Mouse (Mus musculus) CH12.LX (cell line): ENCODE data around the gene Zfp68. TPM values are rescaled to one million over a fixed set of nuclear protein-coding genes. Genes with fewer than 3 reads are reported as not detected.

Experiments used
- DNase-seq: peaks from one replicate; pipeline ENCODE4 v3.0.0-alpha.2; 2013; ENCODE audit errors: extremely low read depth
- H3K27ac ChIP-seq: 2 replicates; pipeline ENCODE4 v1.5.1; 2012; ENCODE audit warnings: low read depth, mild to moderate bottlenecking, control low read depth, moderate library complexity; ENCODE audit not compliant: insufficient read depth
- H3K27me3 ChIP-seq: replicated peaks from 2 replicates; pipeline ENCODE3; 2012; ENCODE audit warnings: inconsistent platforms
- H3K36me3 ChIP-seq, 2 experiments: replicated peaks in 1 of 2; 2 replicates each; pipeline versions ENCODE3 to v1.6.1; 2012; ENCODE audit warnings: inconsistent platforms in 1 of 2, low read length in 1 of 2, mild to moderate bottlenecking in 1 of 2, mixed read lengths in 1 of 2, moderate library complexity in 1 of 2; ENCODE audit not compliant: control insufficient read depth in 1 of 2, insufficient read depth in 1 of 2
- H3K4me1 ChIP-seq, 2 experiments: 2 replicates each; pipeline ENCODE4 v1.6.1; 2012; ENCODE audit warnings: inconsistent platforms in 1 of 2, moderate library complexity in 1 of 2; ENCODE audit not compliant: insufficient read depth in 2 of 2, control insufficient read depth in 1 of 2
- H3K4me2 ChIP-seq: 2 replicates; pipeline ENCODE4 v1.6.1; 2012; ENCODE audit warnings: low read depth, mild to moderate bottlenecking, control low read depth; ENCODE audit not compliant: poor library complexity, insufficient read depth, severe bottlenecking
- H3K4me3 ChIP-seq, 3 experiments: fragments of 150-350 bp in 1 of 3; sonication (generic) in 1 of 3; replicated peaks in 1 of 3; 2 replicates each; pipeline versions ENCODE3 to v1.5.1; 2011 to 2012; ENCODE audit warnings: low read depth in 2 of 3, low read length in 2 of 3, mild to moderate bottlenecking in 2 of 3, moderate library complexity in 2 of 3, control low read depth in 1 of 3, improper control_type of control experiment in 1 of 3, inconsistent platforms in 1 of 3, mixed read lengths in 1 of 3; ENCODE audit not compliant: poor library complexity in 1 of 3
- H3K79me2 ChIP-seq: replicated peaks from 2 replicates; pipeline ENCODE4 v1.6.1; 2012; ENCODE audit warnings: mild to moderate bottlenecking, moderate library complexity; ENCODE audit not compliant: control insufficient read depth, poor library complexity, insufficient read depth, severe bottlenecking; ENCODE audit errors: extremely low read depth
- H3K9ac ChIP-seq: 2 replicates; pipeline ENCODE4 v1.6.1; 2012; ENCODE audit warnings: low read depth, mild to moderate bottlenecking, control low read depth, moderate library complexity; ENCODE audit not compliant: insufficient read depth
- H3K9me3 ChIP-seq: replicated peaks from 2 replicates; pipeline ENCODE3; 2012; ENCODE audit warnings: low read length, inconsistent platforms, mixed read lengths
- BHLHE40 ChIP-seq: IDR thresholded peaks from 2 replicates; pipeline ENCODE4 v1.6.1; 2011; ENCODE audit warnings: mild to moderate bottlenecking, low read depth, low read length, improper control_type of control experiment
- CTCF ChIP-seq, 2 experiments: IDR thresholded peaks in 1 of 2; conservative IDR thresholded peaks in 1 of 2; 2 replicates each; pipeline ENCODE4 v1.5.1; 2011 to 2012; ENCODE audit warnings: low read depth in 2 of 2, low read length in 2 of 2, improper control_type of control experiment in 1 of 2, inconsistent platforms in 1 of 2, mild to moderate bottlenecking in 1 of 2, moderate library complexity in 1 of 2
- E2F4 ChIP-seq: IDR thresholded peaks from 2 replicates; pipeline ENCODE4 v1.6.1; 2011; ENCODE audit warnings: low read depth, low read length, improper control_type of control experiment; ENCODE audit not compliant: insufficient replicate concordance
- ETS1 ChIP-seq: conservative IDR thresholded peaks from 2 replicates; pipeline ENCODE4 v1.6.1; 2012; ENCODE audit warnings: low read depth, mild to moderate bottlenecking, inconsistent platforms, low read length, improper control_type of control experiment, moderate library complexity
- MEF2A ChIP-seq: IDR thresholded peaks from 2 replicates; pipeline ENCODE4 v1.6.1; 2014; ENCODE audit warnings: low read depth, mild to moderate bottlenecking, inconsistent platforms, low read length, improper control_type of control experiment, borderline replicate concordance
- MXI1 ChIP-seq: IDR thresholded peaks from 2 replicates; pipeline ENCODE4 v1.6.1; 2011; ENCODE audit warnings: mild to moderate bottlenecking, low read depth, low read length, improper control_type of control experiment
- NELFE ChIP-seq: IDR thresholded peaks from 2 replicates; pipeline ENCODE4 v1.6.1; 2011; ENCODE audit warnings: low read depth, low read length, improper control_type of control experiment
- PAX5 ChIP-seq: IDR thresholded peaks from 2 replicates; pipeline ENCODE4 v1.6.1; 2012; ENCODE audit warnings: low read length, inconsistent platforms, mixed read lengths
- POLR2A ChIP-seq: IDR thresholded peaks from 2 replicates; pipeline ENCODE4 v1.6.1; 2011; ENCODE audit warnings: low read depth, mild to moderate bottlenecking, improper control_type of control experiment, low read length
- RAD21 ChIP-seq: IDR thresholded peaks from 2 replicates; pipeline ENCODE4 v1.6.1; 2011; ENCODE audit warnings: low read depth, mild to moderate bottlenecking, low read length, improper control_type of control experiment, moderate library complexity
- RCOR1 ChIP-seq: conservative IDR thresholded peaks from 2 replicates; pipeline ENCODE4 v1.6.1; 2012; ENCODE audit warnings: low read depth, mild to moderate bottlenecking, inconsistent platforms, low read length, improper control_type of control experiment
- SMC3 ChIP-seq: IDR thresholded peaks from 2 replicates; pipeline ENCODE4 v1.6.1; 2011; ENCODE audit warnings: low read depth, low read length, improper control_type of control experiment
- TBP ChIP-seq: conservative IDR thresholded peaks from 2 replicates; pipeline ENCODE4 v1.6.1; 2011; ENCODE audit warnings: low read depth, low read length, improper control_type of control experiment
- TCF12 ChIP-seq: IDR thresholded peaks from 2 replicates; pipeline ENCODE4 v1.6.1; 2014; ENCODE audit warnings: low read depth, mild to moderate bottlenecking, inconsistent platforms, low read length, improper control_type of control experiment
- UBTF ChIP-seq: IDR thresholded peaks from 2 replicates; pipeline ENCODE4 v1.6.1; 2012; ENCODE audit warnings: low read depth, mild to moderate bottlenecking, inconsistent platforms, low read length, improper control_type of control experiment, moderate library complexity
- USF1 ChIP-seq: IDR thresholded peaks from 2 replicates; pipeline ENCODE4 v1.6.1; 2014; ENCODE audit warnings: low read depth, mild to moderate bottlenecking, inconsistent platforms, low read length, improper control_type of control experiment
- USF2 ChIP-seq: conservative IDR thresholded peaks from 2 replicates; pipeline ENCODE4 v1.6.1; 2011; ENCODE audit warnings: low read depth, low read length, improper control_type of control experiment
- ZC3H11A ChIP-seq: IDR thresholded peaks from 2 replicates; pipeline ENCODE4 v1.6.1; 2012; ENCODE audit warnings: low read depth, mild to moderate bottlenecking, inconsistent platforms, low read length, improper control_type of control experiment
- dilution Hi-C: fragments of 300-500 bp; cut with MboI; formaldehyde crosslinking; loops from 2 replicates; pipeline ENCODE4 v1.14.3; 2020; ENCODE audit warnings: low sequenced_read_pairs; ENCODE audit not compliant: extremely low pct_unique_long_range_greater_than_20kb, extremely low pct_ligation_motif_present
- in situ Hi-C: fragments of 300-500 bp; cut with MboI; formaldehyde crosslinking; loops from 3 replicates; pipeline ENCODE4 v1.14.3; 2019; ENCODE audit warnings: low sequenced_read_pairs, low pct_ligation_motif_present, low pct_unique_long_range_greater_than_20kb, mixed read lengths
- polyA plus RNA-seq: library from polyadenylated mRNA; unstranded; fragments of >175 nt; gene quantifications from 2 replicates; pipeline ENCODE4 v1.2.1, GENCODE M21; 2012; ENCODE audit warnings: low read depth; ENCODE audit not compliant: insufficient read length
- total RNA-seq, 2 experiments: library from RNA; depleted of rRNA; stranded (reverse); fragments of 300-350 nt in 1 of 2; fragments of >200 nt in 1 of 2; gene quantifications; 2 replicates each; pipeline ENCODE4 v1.2.3; 2012 to 2014

The Zfp68 gene
- total and polyA plus RNA-seq, 3 experiments, result 13.7 to 27.7 (median 15.8) TPM

- peak; percentile 57; the same call in 1 of the 2 replicates for TF ChIP-seq TBP
Observed at GRCm38 (mm10) chr5:138619211-138620128, at the start of gene Zfp68 (continued).

GRCm38 (mm10) chr5:138658922-138659321, 39.4 kb upstream of the Zfp68 start:
- Histone ChIP-seq H3K36me3 (no peaks in the 10 kb centered on the region), H3K27ac (no peak overlapping the region), H3K4me3 (no peak overlapping the region), H3K9me3 (no peaks in the 10 kb centered on the region), H3K27me3 (no peaks in the 10 kb centered on the region), H3K4me2 (no peak overlapping the region), H3K79me2 (no peaks in the 10 kb centered on the region), H3K4me1 (no peaks in the 10 kb centered on the region), H3K9ac (no peak overlapping the region)
- TF ChIP-seq RAD21 (peak; percentile 81), SMC3 (peak; percentile 77), CTCF (conservative IDR thresholded peaks at IDR 0.05 in 1 of 2, IDR thresholded peaks at IDR 0.05 in 1 of 2; ENCODE audit: low read depth in 2 of 2, low read length in 2 of 2) (peak; percentile 88 to 91), RCOR1 (no peak), ZC3H11A (0 out of 2 replicates have a peak, but pooled peaks have one; percentile 1)
- dilution Hi-C loops, result no loop called here
- in situ Hi-C loops, result loop anchor here (25.0 kb wide), 1 partner anchor 422 kb away; the partner anchor contains the start of gene Nxpe5
- peak; percentile 83 for DNase-seq

GRCm38 (mm10) chr5:138657854-138658253, 38.3 kb upstream of the Zfp68 start:
- peaks cover 0 to 8% of the 10 kb centered on the region in 2 experiments for H3K36me3 ChIP-seq
- H3K4me1 ChIP-seq, result no peaks in the 10 kb centered on the region
- H3K27me3 ChIP-seq, result no peaks in the 10 kb centered on the region
- H3K9ac ChIP-seq, result no peak overlapping the region
- H3K27ac ChIP-seq, result no peak overlapping the region
- no peaks in the 10 kb centered on the region for H3K9me3 ChIP-seq
- TF ChIP-seq MXI1 (no peak), SMC3 (peak; percentile 59), RAD21 (peak; percentile 29), CTCF (conservative IDR thresholded peaks at IDR 0.05 in 1 of 2, IDR thresholded peaks at IDR 0.05 in 1 of 2; ENCODE audit: low read depth in 2 of 2, low read length in 2 of 2) (peak; percentile 47 to 80)
- TF ChIP-seq, all 38 proteins: peak for 3
- DNase-seq, result peak; percentile 62
- Histone ChIP-seq H3K79me2 (no peaks in the 10 kb centered on the region), H3K4me2 (no peak overlapping the region), H3K4me3 (no peak overlapping the region)
- dilution Hi-C loops, result no loop called here
- in situ Hi-C loops, result loop anchor here (25.0 kb wide), 1 partner anchor 421 kb away; the partner anchor contains the start of gene Nxpe5

- H3K79me2 ChIP-seq, result no peaks in the 10 kb centered on the region
- no peak for TF ChIP-seq POLR2A
- TF ChIP-seq BHLHE40, result no peak
- TF ChIP-seq ZC3H11A, result no peak
- no peak for TF ChIP-seq USF2
- TF ChIP-seq ETS1, result no peak
- no peak for TF ChIP-seq USF1
- no peak for TF ChIP-seq UBTF
- TF ChIP-seq TCF12, result no peak
- TF ChIP-seq MEF2A, result no peak
- no peak for TF ChIP-seq PAX5
- TF ChIP-seq NELFE, result no peak
- TF ChIP-seq E2F4, result no peak
- H3K27ac ChIP-seq, result no peak overlapping the region
- no peaks in the 10 kb centered on the region for H3K9me3 ChIP-seq
- no peak overlapping the region for H3K4me2 ChIP-seq
- H3K4me3 ChIP-seq, result no peak overlapping the region
- H3K9ac ChIP-seq, result no peak overlapping the region
- dilution Hi-C loops, result no loop called here
- H3K27me3 ChIP-seq, result no peaks in the 10 kb centered on the region
- peaks cover 0 to 10% of the 10 kb centered on the region in 2 experiments for H3K36me3 ChIP-seq
- DNase-seq, result no peak
- in situ Hi-C loops, result loop anchor here (25.0 kb wide), 1 partner anchor 420 kb away; the partner anchor contains the start of gene Nxpe5
- H3K4me1 ChIP-seq, result no peaks in the 10 kb centered on the region
Observed at GRCm38 (mm10) chr5:138657407-138657806, 37.8 kb upstream of the Zfp68 start.
